Mouse (Mus musculus) ES-E14 (cell line): Measurements from ENCODE around the gene Lasp1. TPM values are rescaled to one million over a fixed set of nuclear protein-coding genes. Genes with fewer than 3 reads are reported as not detected.

Experiments used
- DNase-seq: peaks from one replicate; pipeline ENCODE4 v3.0.0-alpha.2; 2013; ENCODE audit warnings: low read depth, low spot score
- H3K27ac ChIP-seq: 2 replicates; pipeline ENCODE4 v1.5.1; 2012; ENCODE audit warnings: low read depth, mild to moderate bottlenecking, low read length, moderate library complexity, mixed read lengths; ENCODE audit not compliant: poor library complexity, insufficient read depth, severe bottlenecking
- H3K36me3 ChIP-seq: 2 replicates; pipeline ENCODE4 v1.6.1; 2012; ENCODE audit warnings: mild to moderate bottlenecking, low read length, moderate library complexity, mixed read lengths; ENCODE audit not compliant: control insufficient read depth, poor library complexity, insufficient read depth, severe bottlenecking
- H3K4me1 ChIP-seq, 2 experiments: fragments of 150-350 bp in 1 of 2; sonication (generic) in 1 of 2; 2 replicates each; pipeline ENCODE4 v1.6.1; 2012; ENCODE audit warnings: low read length in 2 of 2, mild to moderate bottlenecking in 1 of 2, mixed read lengths in 1 of 2; ENCODE audit not compliant: control insufficient read depth in 2 of 2, insufficient read depth in 2 of 2, poor library complexity in 1 of 2
- H3K4me3 ChIP-seq, 2 experiments: fragments of 150-350 bp in 1 of 2; sonication (generic) in 1 of 2; 2 replicates each; pipeline ENCODE4 v1.5.1; 2012; ENCODE audit warnings: low read length in 2 of 2, low read depth in 1 of 2, mild to moderate bottlenecking in 1 of 2, mixed read lengths in 1 of 2; ENCODE audit not compliant: insufficient read depth in 1 of 2, poor library complexity in 1 of 2, severe bottlenecking in 1 of 2
- H3K9ac ChIP-seq: 2 replicates; pipeline ENCODE4 v1.6.1; 2012; ENCODE audit warnings: low read depth, mild to moderate bottlenecking, low read length, mixed read lengths; ENCODE audit not compliant: poor library complexity, insufficient read depth, severe bottlenecking
- H3K9me3 ChIP-seq: fragments of 150-350 bp; sonication (generic); 2 replicates; pipeline ENCODE4 v1.6.1; 2012; ENCODE audit warnings: low read depth, mild to moderate bottlenecking, low read length; ENCODE audit not compliant: control insufficient read depth, insufficient read depth
- CHD2 ChIP-seq: IDR thresholded peaks from 2 replicates; pipeline ENCODE4 v1.6.1; 2014; ENCODE audit warnings: mild to moderate bottlenecking, low read depth, low read length, inconsistent platforms
- HCFC1 ChIP-seq: IDR thresholded peaks from 2 replicates; pipeline ENCODE4 v1.6.1; 2012; ENCODE audit warnings: low read length, inconsistent platforms, borderline replicate concordance; ENCODE audit not compliant: insufficient read depth
- MAFK ChIP-seq: IDR thresholded peaks from 2 replicates; pipeline ENCODE4 v1.6.1; 2014; ENCODE audit warnings: mild to moderate bottlenecking, low read depth, low read length, inconsistent platforms; ENCODE audit not compliant: insufficient read depth
- ZC3H11A ChIP-seq: IDR thresholded peaks from 2 replicates; pipeline ENCODE4 v1.6.1; 2012; ENCODE audit warnings: low read depth, mild to moderate bottlenecking, inconsistent platforms, low read length, borderline replicate concordance
- ZNF384 ChIP-seq: IDR thresholded peaks from 2 replicates; pipeline ENCODE4 v1.6.1; 2012; ENCODE audit warnings: low read depth, low read length, inconsistent platforms
- in situ Hi-C, 2 experiments: fragments of 600-800 bp; cut with MboI; formaldehyde crosslinking; loops; one replicate each; pipeline ENCODE4 v1.15.1; 2025; ENCODE audit warnings: low sequenced_read_pairs in 2 of 2, inconsistent platforms in 1 of 2; ENCODE audit not compliant: unreplicated experiment in 2 of 2
- total RNA-seq: library from RNA; depleted of rRNA; stranded (reverse); fragments of 300-350 nt; gene quantifications from 2 replicates; pipeline ENCODE4 v1.2.3, GENCODE M21; 2012

The Lasp1 gene
- total RNA-seq, 1 experiment, result 147 TPM

DNA sequence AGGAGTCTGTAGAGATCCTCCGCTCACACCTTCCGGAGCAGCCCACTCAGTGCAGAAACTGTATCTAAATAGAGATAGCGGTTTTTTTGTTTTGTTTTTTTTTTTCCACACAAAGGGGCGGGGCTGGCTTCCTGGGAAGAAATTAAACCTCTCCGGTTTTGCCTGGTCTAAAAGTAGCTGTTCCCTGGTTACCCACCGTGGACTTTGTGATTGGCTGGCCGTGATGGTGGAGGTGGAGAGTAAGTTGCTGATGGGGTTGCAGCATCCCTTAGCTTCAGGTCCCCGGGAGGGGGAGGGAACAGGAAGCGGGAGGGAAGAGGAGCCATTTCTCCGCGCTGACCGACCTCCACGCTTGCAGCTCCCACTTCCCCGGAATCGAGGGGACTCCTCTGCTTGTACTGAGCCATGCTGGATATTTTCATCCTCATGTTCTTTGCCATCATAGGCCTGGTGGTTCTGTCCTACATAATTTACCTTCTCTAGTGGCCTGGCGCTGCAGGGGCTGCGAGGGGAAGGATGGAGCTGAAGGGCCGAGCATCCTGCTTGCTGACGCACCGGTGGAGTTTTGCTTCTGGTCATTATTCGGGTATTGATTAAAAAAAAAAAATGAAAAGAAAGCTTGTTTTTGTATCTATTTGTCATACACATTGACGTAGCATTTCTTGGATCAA is 42.3 kb downstream of the Lasp1 start:
- in situ Hi-C loops, result no loop called here
- H3K36me3 ChIP-seq, result peaks cover 18% of the 10 kb centered on the region
- peak; percentile 92 for DNase-seq
- peaks cover 0 to 18% of the 10 kb centered on the region in 2 experiments; a peak in 2 of 4 replicates for H3K4me1 ChIP-seq
- peak overlapping the region; percentile 66 for H3K9ac ChIP-seq
- peak overlapping the region; percentile 53; the same call in 1 of the 2 replicates for H3K27ac ChIP-seq
- peak overlapping the region; percentile 64 to 75 for H3K4me3 ChIP-seq
- H3K9me3 ChIP-seq, result no peaks in the 10 kb centered on the region
- TF ChIP-seq ZC3H11A (no peak), CHD2 (0 out of 2 replicates have a peak, but pooled peaks have one; percentile 50), MAFK (no peak), HCFC1 (no peak), ZNF384 (peak; percentile 96)

DNA sequence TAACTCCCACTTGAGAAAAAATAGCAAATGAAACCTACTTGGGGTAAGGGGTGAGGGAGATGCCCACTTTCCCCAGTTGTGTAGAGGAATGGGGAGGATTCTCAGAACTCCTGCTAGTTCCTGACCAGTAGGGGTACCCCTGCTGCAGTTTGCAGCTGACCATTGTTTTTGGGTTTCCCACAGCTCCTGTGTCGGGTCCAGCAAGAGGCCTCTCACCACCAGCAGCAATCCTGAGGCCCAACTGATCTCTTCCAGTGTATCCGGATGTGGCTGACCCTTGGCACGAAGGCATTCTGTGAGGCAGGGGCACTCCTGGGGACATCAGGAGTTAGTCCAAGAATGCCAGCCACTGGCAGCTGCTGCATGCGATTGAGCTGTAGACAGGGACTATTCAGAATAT is 43.2 kb downstream of the Lasp1 start:
- in situ Hi-C loops, result no loop called here
- Histone ChIP-seq H3K36me3 (peaks cover 11% of the 10 kb centered on the region), H3K9me3 (no peaks in the 10 kb centered on the region), H3K4me1 (peaks cover 0 to 13% of the 10 kb centered on the region in 2 experiments; a peak in 2 of 4 replicates), H3K9ac (0 out of 2 replicates have a peak overlapping the region, but pooled peaks have one; percentile 29), H3K27ac (no peak overlapping the region), H3K4me3 (no peak overlapping the region)
- TF ChIP-seq HCFC1, result no peak
- TF ChIP-seq ZC3H11A, result no peak
- TF ChIP-seq MAFK, result no peak
- DNase-seq, result no peak

DNA sequence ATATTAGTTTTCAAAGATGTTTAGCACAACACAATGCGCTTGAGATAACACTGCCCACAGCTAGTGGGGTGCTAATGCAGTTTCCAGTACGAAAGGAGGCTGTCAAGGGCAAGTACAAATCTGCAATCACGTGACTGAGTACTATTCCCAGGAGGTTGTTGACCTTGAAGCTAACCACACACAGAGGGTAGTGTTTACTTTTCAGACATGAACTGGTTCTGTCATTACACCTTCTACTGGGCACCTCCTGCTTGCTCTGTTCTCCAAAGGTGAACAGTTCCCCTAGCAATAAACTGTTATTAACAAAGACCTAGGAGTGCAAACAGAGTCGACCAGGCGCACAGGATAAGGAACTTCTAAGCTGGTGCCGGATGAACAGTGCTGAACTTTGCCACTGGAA is 51.6 kb downstream of the Lasp1 start:
- in situ Hi-C loops, result no loop called here
- H3K36me3 ChIP-seq, result no peaks in the 10 kb centered on the region
- H3K27ac ChIP-seq, result no peak overlapping the region
- no peak overlapping the region for H3K4me3 ChIP-seq
- H3K9me3 ChIP-seq, result no peaks in the 10 kb centered on the region
- no peak for TF ChIP-seq MAFK
- TF ChIP-seq CHD2, result no peak
- TF ChIP-seq ZNF384, result no peak
- TF ChIP-seq ZC3H11A, result no peak
- no peak for TF ChIP-seq HCFC1
- peaks cover 3 to 6% of the 10 kb centered on the region in 2 experiments; a peak in 2 of 4 replicates for H3K4me1 ChIP-seq
- DNase-seq, result peak; percentile 35
- H3K9ac ChIP-seq, result no peak overlapping the region

DNA sequence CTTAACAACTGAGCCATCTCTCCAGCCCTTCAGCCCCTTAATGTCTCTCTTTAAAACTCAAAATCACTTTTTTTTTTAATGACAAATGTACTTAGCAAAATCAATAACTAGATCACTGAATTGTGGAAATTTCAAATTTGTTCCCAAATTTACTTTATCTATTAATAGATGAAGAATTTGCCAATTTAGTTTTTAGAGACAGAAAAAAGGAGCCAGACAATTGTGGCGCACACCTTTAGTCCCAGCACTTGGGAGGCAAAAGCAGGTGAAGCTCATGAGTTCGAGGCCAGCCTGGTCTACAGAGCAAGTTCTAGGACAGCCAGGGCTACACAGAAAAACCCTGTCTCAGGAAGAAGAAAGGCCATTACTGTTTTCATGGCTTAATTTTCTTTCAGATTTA is 52.8 kb downstream of the Lasp1 start:
- Histone ChIP-seq H3K4me1 (peaks cover 3 to 6% of the 10 kb centered on the region in 2 experiments; a peak in 2 of 4 replicates), H3K9me3 (no peaks in the 10 kb centered on the region), H3K27ac (no peak overlapping the region), H3K36me3 (no peaks in the 10 kb centered on the region), H3K9ac (no peak overlapping the region), H3K4me3 (no peak overlapping the region)
- in situ Hi-C loops, result no loop called here
- TF ChIP-seq CHD2 (no peak), HCFC1 (no peak), ZNF384 (no peak), ZC3H11A (no peak), MAFK (no peak)
- no peak for DNase-seq
